Mouse (Mus musculus): ENCODE results near the gene Ppid. TPM values are rescaled to one million over a fixed set of nuclear protein-coding genes. Genes with fewer than 3 reads are reported as not detected.

Gene Ppid
- polyA plus RNA-seq, 1 experiment from 2014 or later, result 158 TPM

- peak overlapping the region; percentile 72 for H3K4me2 ChIP-seq (replicated peaks)
- peaks cover 15% of the 10 kb centered on the region for H3K36me3 ChIP-seq
- no peaks in the 10 kb centered on the region for H3K9me3 ChIP-seq (replicated peaks)
- peak overlapping the region; percentile 60 for H3K9ac ChIP-seq
- H3K4me1 ChIP-seq, result peaks cover 8% of the 10 kb centered on the region
- WGBS, result 41% methylated on average over 10 of the region's 10 CpGs
- no peak for ATAC-seq (ENCODE audit: low FRiP score)
- peak overlapping the region; percentile 76 for H3K4me3 ChIP-seq
- H3K27me3 ChIP-seq, result no peaks in the 10 kb centered on the region
- H3K27ac ChIP-seq, result no peak overlapping the region
Observed at GRCm38 (mm10) chr3:79627484-79628181, 36.5 kb downstream of the Ppid start.

GRCm38 (mm10) chr3:79628182-79628560, 37.0 kb downstream of the Ppid start:
- H3K36me3 ChIP-seq, result peaks cover 18% of the 10 kb centered on the region
- no peaks in the 10 kb centered on the region for H3K27me3 ChIP-seq
- peak overlapping the region; percentile 60 for H3K9ac ChIP-seq
- peak overlapping the region; percentile 78 for H3K27ac ChIP-seq
- H3K4me3 ChIP-seq, result peak overlapping the region; percentile 76
- 2% methylated on average over 9 of the region's 9 CpGs for WGBS
- ATAC-seq (ENCODE audit: low FRiP score), result no peak
- H3K4me2 ChIP-seq (replicated peaks), result peak overlapping the region; percentile 72
- peaks cover 8% of the 10 kb centered on the region for H3K4me1 ChIP-seq
- no peaks in the 10 kb centered on the region for H3K9me3 ChIP-seq (replicated peaks)

GRCm38 (mm10) chr3:79628561-79629415, 37.6 kb downstream of the Ppid start, which contains the start of gene 4930579G24Rik:
4930579G24Rik (plus strand) TSS chr3:79629079.
- under 1% methylated on average over 60 of the region's 60 CpGs for WGBS
- peak; percentile 99 for ATAC-seq (ENCODE audit: low FRiP score)
- peak within 1 kb of the TSS; percentile 76 for H3K4me3 ChIP-seq

GRCm38 (mm10) chr3:79629416-79629730, 38.2 kb downstream of the Ppid start, which contains the start of gene Etfdh:
Etfdh (minus strand) TSS chr3:79629500.
- Histone ChIP-seq H3K36me3 (peaks cover 26% of the 10 kb centered on the region), H3K9ac (peak within 1 kb of the TSS; percentile 78), H3K27me3 (no peaks in the 10 kb centered on the region), H3K4me2 (replicated peaks) (peak within 1 kb of the TSS; percentile 72), H3K4me3 (peak within 1 kb of the TSS; percentile 76), H3K27ac (peak within 1 kb of the TSS; percentile 78), H3K4me1 (peaks cover 8% of the 10 kb centered on the region), H3K9me3 (replicated peaks) (0 out of 2 replicates have a peak, but pooled peaks cover 3% of the 10 kb centered on the region)
- ATAC-seq (ENCODE audit: low FRiP score), result peak; percentile 53
- under 1% methylated on average over 11 of the region's 11 CpGs for WGBS

More at GRCm38 (mm10) chr3:79628561-79629415, 37.6 kb downstream of the Ppid start, which contains the start of gene 4930579G24Rik:
- 0 out of 2 replicates have a peak, but pooled peaks cover 2% of the 10 kb centered on the region for H3K9me3 ChIP-seq (replicated peaks)
- no peaks in the 10 kb centered on the region for H3K27me3 ChIP-seq
- H3K27ac ChIP-seq, result peak within 1 kb of the TSS; percentile 78
- H3K36me3 ChIP-seq, result peaks cover 24% of the 10 kb centered on the region
- H3K9ac ChIP-seq, result peak within 1 kb of the TSS; percentile 78
- peak within 1 kb of the TSS; percentile 72 for H3K4me2 ChIP-seq (replicated peaks)
- peaks cover 8% of the 10 kb centered on the region for H3K4me1 ChIP-seq

- H3K9ac ChIP-seq, result no peak overlapping the region
- no peak overlapping the region for H3K4me3 ChIP-seq
- no peaks in the 10 kb centered on the region for H3K4me1 ChIP-seq
- H3K9me3 ChIP-seq (replicated peaks), result no peaks in the 10 kb centered on the region
- no peaks in the 10 kb centered on the region for H3K36me3 ChIP-seq
- 94% methylated on average over 6 of the region's 6 CpGs for WGBS
- ATAC-seq (ENCODE audit: low FRiP score), result no peak
- no peak overlapping the region for H3K27ac ChIP-seq
- H3K27me3 ChIP-seq, result no peaks in the 10 kb centered on the region
- H3K4me2 ChIP-seq (replicated peaks), result no peak overlapping the region
Observed at GRCm38 (mm10) chr3:79652129-79652528, 61.0 kb downstream of the Ppid start.

Other genes starting within 250 kb of the Ppid start
- 9.8 and 10.1 TPM in 2 replicates for gene Fnip2, start 23.5 kb upstream of the Ppid start, polyA plus RNA-seq (2016; fragmentation: Nextera tagmentation; extraction: Ambion mirVana)
- 20.7 and 21.4 TPM in 2 replicates for gene 4930579G24Rik, start 37.7 kb downstream of the Ppid start, polyA plus RNA-seq (2016; fragmentation: Nextera tagmentation; extraction: Ambion mirVana)
- 52.2 and 54.3 TPM in 2 replicates for gene Etfdh, start 38.2 kb downstream of the Ppid start, polyA plus RNA-seq (2016; fragmentation: Nextera tagmentation; extraction: Ambion mirVana)
- not detected in 2 replicates for gene Rxfp1, start 146.5 kb downstream of the Ppid start, polyA plus RNA-seq (2016; fragmentation: Nextera tagmentation; extraction: Ambion mirVana)